Mouse (Mus musculus) CH12.LX (cell line): ENCODE data around the gene Rgs19. TPM values are rescaled to one million over a fixed set of nuclear protein-coding genes. Genes with fewer than 3 reads are reported as not detected.

Experiments
- DNase-seq: peaks from one replicate; pipeline ENCODE4 v3.0.0-alpha.2; 2013; ENCODE audit errors: extremely low read depth
- H3K27ac ChIP-seq: 2 replicates; pipeline ENCODE4 v1.5.1; 2012; ENCODE audit warnings: low read depth, mild to moderate bottlenecking, control low read depth, moderate library complexity; ENCODE audit not compliant: insufficient read depth
- H3K27me3 ChIP-seq: replicated peaks from 2 replicates; pipeline ENCODE3; 2012; ENCODE audit warnings: inconsistent platforms
- H3K36me3 ChIP-seq, 2 experiments: replicated peaks in 1 of 2; 2 replicates each; pipeline versions ENCODE3 to v1.6.1; 2012; ENCODE audit warnings: inconsistent platforms in 1 of 2, low read length in 1 of 2, mild to moderate bottlenecking in 1 of 2, mixed read lengths in 1 of 2, moderate library complexity in 1 of 2; ENCODE audit not compliant: control insufficient read depth in 1 of 2, insufficient read depth in 1 of 2
- H3K4me1 ChIP-seq, 2 experiments: 2 replicates each; pipeline ENCODE4 v1.6.1; 2012; ENCODE audit warnings: inconsistent platforms in 1 of 2, moderate library complexity in 1 of 2; ENCODE audit not compliant: insufficient read depth in 2 of 2, control insufficient read depth in 1 of 2
- H3K4me2 ChIP-seq: 2 replicates; pipeline ENCODE4 v1.6.1; 2012; ENCODE audit warnings: low read depth, mild to moderate bottlenecking, control low read depth; ENCODE audit not compliant: poor library complexity, insufficient read depth, severe bottlenecking
- H3K4me3 ChIP-seq, 3 experiments: fragments of 150-350 bp in 1 of 3; sonication (generic) in 1 of 3; replicated peaks in 1 of 3; 2 replicates each; pipeline versions ENCODE3 to v1.5.1; 2011 to 2012; ENCODE audit warnings: low read depth in 2 of 3, low read length in 2 of 3, mild to moderate bottlenecking in 2 of 3, moderate library complexity in 2 of 3, control low read depth in 1 of 3, improper control_type of control experiment in 1 of 3, inconsistent platforms in 1 of 3, mixed read lengths in 1 of 3; ENCODE audit not compliant: poor library complexity in 1 of 3
- H3K79me2 ChIP-seq: replicated peaks from 2 replicates; pipeline ENCODE4 v1.6.1; 2012; ENCODE audit warnings: mild to moderate bottlenecking, moderate library complexity; ENCODE audit not compliant: control insufficient read depth, poor library complexity, insufficient read depth, severe bottlenecking; ENCODE audit errors: extremely low read depth
- H3K9ac ChIP-seq: 2 replicates; pipeline ENCODE4 v1.6.1; 2012; ENCODE audit warnings: low read depth, mild to moderate bottlenecking, control low read depth, moderate library complexity; ENCODE audit not compliant: insufficient read depth
- H3K9me3 ChIP-seq: replicated peaks from 2 replicates; pipeline ENCODE3; 2012; ENCODE audit warnings: low read length, inconsistent platforms, mixed read lengths
- BHLHE40 ChIP-seq: IDR thresholded peaks from 2 replicates; pipeline ENCODE4 v1.6.1; 2011; ENCODE audit warnings: mild to moderate bottlenecking, low read depth, low read length, improper control_type of control experiment
- CHD1 ChIP-seq: IDR thresholded peaks from 2 replicates; pipeline ENCODE4 v1.6.1; 2012; ENCODE audit warnings: low read depth, low read length, improper control_type of control experiment, inconsistent platforms
- CHD2 ChIP-seq: IDR thresholded peaks from 2 replicates; pipeline ENCODE4 v1.6.1; 2011; ENCODE audit warnings: low read length, improper control_type of control experiment
- CTCF ChIP-seq, 2 experiments: IDR thresholded peaks in 1 of 2; conservative IDR thresholded peaks in 1 of 2; 2 replicates each; pipeline ENCODE4 v1.5.1; 2011 to 2012; ENCODE audit warnings: low read depth in 2 of 2, low read length in 2 of 2, improper control_type of control experiment in 1 of 2, inconsistent platforms in 1 of 2, mild to moderate bottlenecking in 1 of 2, moderate library complexity in 1 of 2
- EP300 ChIP-seq: IDR thresholded peaks from 2 replicates; pipeline ENCODE4 v1.6.1; 2011; ENCODE audit warnings: low read length, improper control_type of control experiment
- IRF4 ChIP-seq: IDR thresholded peaks from 2 replicates; pipeline ENCODE4 v1.6.1; 2014; ENCODE audit warnings: low read depth, mild to moderate bottlenecking, inconsistent platforms, low read length, improper control_type of control experiment
- KAT2A ChIP-seq: IDR thresholded peaks from 2 replicates; pipeline ENCODE4 v1.6.1; 2012; ENCODE audit warnings: low read length, improper control_type of control experiment, inconsistent platforms; ENCODE audit not compliant: insufficient replicate concordance
- MAZ ChIP-seq: IDR thresholded peaks from 2 replicates; pipeline ENCODE4 v1.6.1; 2012; ENCODE audit warnings: low read depth, mild to moderate bottlenecking, inconsistent platforms, low read length, improper control_type of control experiment, moderate library complexity
- MYC ChIP-seq: IDR thresholded peaks from 2 replicates; pipeline ENCODE4 v1.6.1; 2011; ENCODE audit warnings: low read depth, mild to moderate bottlenecking, improper control_type of control experiment, low read length
- PAX5 ChIP-seq: IDR thresholded peaks from 2 replicates; pipeline ENCODE4 v1.6.1; 2012; ENCODE audit warnings: low read length, inconsistent platforms, mixed read lengths
- POLR2A ChIP-seq: IDR thresholded peaks from 2 replicates; pipeline ENCODE4 v1.6.1; 2011; ENCODE audit warnings: low read depth, mild to moderate bottlenecking, improper control_type of control experiment, low read length
- RAD21 ChIP-seq: IDR thresholded peaks from 2 replicates; pipeline ENCODE4 v1.6.1; 2011; ENCODE audit warnings: low read depth, mild to moderate bottlenecking, low read length, improper control_type of control experiment, moderate library complexity
- SIN3A ChIP-seq: IDR thresholded peaks from 2 replicates; pipeline ENCODE4 v1.6.1; 2012; ENCODE audit warnings: low read length, improper control_type of control experiment, inconsistent platforms
- TBP ChIP-seq: conservative IDR thresholded peaks from 2 replicates; pipeline ENCODE4 v1.6.1; 2011; ENCODE audit warnings: low read depth, low read length, improper control_type of control experiment
- USF1 ChIP-seq: IDR thresholded peaks from 2 replicates; pipeline ENCODE4 v1.6.1; 2014; ENCODE audit warnings: low read depth, mild to moderate bottlenecking, inconsistent platforms, low read length, improper control_type of control experiment
- USF2 ChIP-seq: conservative IDR thresholded peaks from 2 replicates; pipeline ENCODE4 v1.6.1; 2011; ENCODE audit warnings: low read depth, low read length, improper control_type of control experiment
- ZMIZ1 ChIP-seq: IDR thresholded peaks from 2 replicates; pipeline ENCODE4 v1.6.1; 2012; ENCODE audit warnings: low read depth, mild to moderate bottlenecking, inconsistent platforms, low read length, improper control_type of control experiment
- ZNF384 ChIP-seq: IDR thresholded peaks from 2 replicates; pipeline ENCODE4 v1.6.1; 2012; ENCODE audit warnings: low read depth, low read length, improper control_type of control experiment, inconsistent platforms
- dilution Hi-C: fragments of 300-500 bp; cut with MboI; formaldehyde crosslinking; loops from 2 replicates; pipeline ENCODE4 v1.14.3; 2020; ENCODE audit warnings: low sequenced_read_pairs; ENCODE audit not compliant: extremely low pct_unique_long_range_greater_than_20kb, extremely low pct_ligation_motif_present
- in situ Hi-C: fragments of 300-500 bp; cut with MboI; formaldehyde crosslinking; loops from 3 replicates; pipeline ENCODE4 v1.14.3; 2019; ENCODE audit warnings: low sequenced_read_pairs, low pct_ligation_motif_present, low pct_unique_long_range_greater_than_20kb, mixed read lengths
- polyA plus RNA-seq: library from polyadenylated mRNA; unstranded; fragments of >175 nt; gene quantifications from 2 replicates; pipeline ENCODE4 v1.2.1, GENCODE M21; 2012; ENCODE audit warnings: low read depth; ENCODE audit not compliant: insufficient read length
- total RNA-seq, 2 experiments: library from RNA; depleted of rRNA; stranded (reverse); fragments of 300-350 nt in 1 of 2; fragments of >200 nt in 1 of 2; gene quantifications; 2 replicates each; pipeline ENCODE4 v1.2.3; 2012 to 2014

Gene Rgs19
- total and polyA plus RNA-seq, 3 experiments = 50.2 to 159 (median 67.0) TPM

GRCm38 (mm10) chr2:181658528-181658927 lies 35.2 kb downstream of the Rgs19 start:
- Histone ChIP-seq H3K36me3 (peaks cover 28 to 56% of the 10 kb centered on the region in 2 experiments), H3K9ac (no peak overlapping the region), H3K27me3 (no peaks in the 10 kb centered on the region), H3K79me2 (no peaks in the 10 kb centered on the region), H3K4me1 (peaks cover 6 to 21% of the 10 kb centered on the region in 2 experiments; a peak in 3 of 4 replicates), H3K27ac (no peak overlapping the region), H3K4me3 (no peak overlapping the region), H3K4me2 (no peak overlapping the region), H3K9me3 (no peaks in the 10 kb centered on the region)
- in situ Hi-C loops (no loop called here), dilution Hi-C loops (no loop called here)
- no peak for DNase-seq
- TF ChIP-seq MYC = no peak
- TF ChIP-seq ZMIZ1 = no peak
- no peak for TF ChIP-seq SIN3A
- TF ChIP-seq RAD21 = no peak
- TF ChIP-seq MAZ = no peak
- TF ChIP-seq USF2 = no peak

- TF ChIP-seq POLR2A = no peak
- no peak for TF ChIP-seq CTCF (conservative IDR thresholded peaks at IDR 0.05 in 1 of 2, IDR thresholded peaks at IDR 0.05 in 1 of 2; ENCODE audit: low read depth in 2 of 2, low read length in 2 of 2)
- TF ChIP-seq BHLHE40 = no peak
- no peak for TF ChIP-seq ZNF384
- no peak for TF ChIP-seq SIN3A
- TF ChIP-seq KAT2A = no peak
- no peak for TF ChIP-seq CHD2
- no peak for TF ChIP-seq IRF4
- TF ChIP-seq EP300 = no peak
- no peak for TF ChIP-seq PAX5
- Histone ChIP-seq H3K36me3 (peaks cover 37 to 67% of the 10 kb centered on the region in 2 experiments), H3K27ac (no peak overlapping the region), H3K4me3 (no peak overlapping the region), H3K9ac (no peak overlapping the region), H3K9me3 (no peaks in the 10 kb centered on the region), H3K79me2 (no peaks in the 10 kb centered on the region), H3K4me2 (no peak overlapping the region), H3K4me1 (peaks cover 0 to 11% of the 10 kb centered on the region in 2 experiments; a peak in 2 of 4 replicates), H3K27me3 (no peaks in the 10 kb centered on the region)
- no peak for DNase-seq
- in situ Hi-C loops = no loop called here
- dilution Hi-C loops = no loop called here
Observed at GRCm38 (mm10) chr2:181657441-181657840, 36.3 kb downstream of the Rgs19 start.

GRCm38 (mm10) chr2:181656734-181657133 lies 37.0 kb downstream of the Rgs19 start, which contains the start of gene Gm29797:
TSS of gene Gm29797 (plus strand) at chr2:181657034.
- DNase-seq = no peak
- no peak within 1 kb of the TSS for H3K4me2 ChIP-seq
- H3K4me3 ChIP-seq = no peak within 1 kb of the TSS
- no peak within 1 kb of the TSS for H3K9ac ChIP-seq
- in situ Hi-C loops = no loop called here
- H3K27me3 ChIP-seq = no peaks in the 10 kb centered on the region
- no peak within 1 kb of the TSS for H3K27ac ChIP-seq
- no peaks in the 10 kb centered on the region for H3K79me2 ChIP-seq
- TF ChIP-seq USF1 = no peak
- TF ChIP-seq CHD1 = no peak
- no peak for TF ChIP-seq TBP
- TF ChIP-seq RAD21 = no peak
- no peaks in the 10 kb centered on the region for H3K9me3 ChIP-seq
- H3K36me3 ChIP-seq = peaks cover 44 to 74% of the 10 kb centered on the region in 2 experiments
- dilution Hi-C loops = no loop called here
- peaks cover 0 to 9% of the 10 kb centered on the region in 2 experiments; a peak in 1 of 4 replicates for H3K4me1 ChIP-seq
